Mouse (Mus musculus) bone marrow macrophage, adult 2 months (primary cell): ENCODE results near the gene Gabbr2. TPM values are rescaled to one million over a fixed set of nuclear protein-coding genes. Genes with fewer than 3 reads are reported as not detected.

Experiments used
- H3K27ac ChIP-seq: 2 replicates; pipeline ENCODE4 v1.5.1; 2012; ENCODE audit warnings: low read depth, low read length; ENCODE audit not compliant: insufficient read depth
- H3K4me1 ChIP-seq: 2 replicates; pipeline ENCODE4 v1.6.1; 2012; ENCODE audit warnings: low read length; ENCODE audit not compliant: control insufficient read depth, insufficient read depth
- H3K4me3 ChIP-seq: 2 replicates; pipeline ENCODE4 v1.5.1; 2012; ENCODE audit warnings: mild to moderate bottlenecking, low read length, moderate library complexity; ENCODE audit not compliant: insufficient read depth
- CTCF ChIP-seq: IDR thresholded peaks from 2 replicates; pipeline ENCODE4 v1.5.1; 2012; ENCODE audit warnings: low read depth, mild to moderate bottlenecking, low read length, moderate library complexity
- POLR2A ChIP-seq: IDR thresholded peaks from 2 replicates; pipeline ENCODE4 v1.6.1; 2012; ENCODE audit warnings: mild to moderate bottlenecking, low read depth, low read length, borderline replicate concordance
- polyA plus RNA-seq: library from polyadenylated mRNA; stranded (reverse); fragments of >200 nt; gene quantifications from 2 replicates; pipeline ENCODE4 v1.2.4, GENCODE M21; 2012; ENCODE audit not compliant: missing spikeins, insufficient read depth, insufficient read length

Gabbr2 gene
- polyA plus RNA-seq, 1 experiment, result 0.74 TPM

GRCm38 (mm10) chr4:46854686-46855385 lies 136.8 kb downstream of the Gabbr2 start:
- TF ChIP-seq POLR2A (no peak), CTCF (no peak)
- H3K4me1 ChIP-seq, result no peaks in the 10 kb centered on the region
- no peak overlapping the region for H3K4me3 ChIP-seq
- H3K27ac ChIP-seq, result no peak overlapping the region

DNA sequence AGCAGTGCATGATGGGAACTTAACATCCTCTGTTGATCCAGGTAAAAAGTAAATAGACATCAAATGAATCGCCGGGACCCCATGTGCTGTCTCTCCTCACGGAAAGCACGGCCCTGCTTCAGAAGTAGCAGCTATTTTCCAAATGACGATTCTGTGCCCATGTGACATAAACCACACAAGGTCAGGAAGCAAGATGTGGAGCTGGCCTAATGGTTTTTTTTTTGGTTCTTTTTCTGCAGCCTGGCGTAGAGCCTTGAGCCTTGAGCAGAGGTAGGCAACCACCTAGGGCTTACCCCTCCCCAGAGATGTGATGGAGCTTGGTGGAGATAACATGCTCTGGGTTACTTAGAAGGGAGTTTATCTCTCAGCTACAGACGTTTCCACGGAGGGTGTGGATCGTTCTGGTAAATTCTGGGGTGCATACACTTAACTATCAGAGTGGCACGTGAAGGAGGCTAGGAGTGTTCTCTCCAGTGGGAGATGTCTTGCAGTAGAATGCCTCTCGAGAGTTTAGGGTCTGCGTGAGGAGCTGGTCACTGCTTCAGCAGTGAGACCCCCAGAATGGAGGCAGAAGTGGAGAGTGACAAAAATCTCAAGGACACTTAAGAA lies 137.7 kb downstream of the Gabbr2 start:
- H3K27ac ChIP-seq, result no peak overlapping the region
- no peak overlapping the region for H3K4me3 ChIP-seq
- TF ChIP-seq CTCF, result no peak
- H3K4me1 ChIP-seq, result no peaks in the 10 kb centered on the region

- no peaks in the 10 kb centered on the region for H3K4me1 ChIP-seq
- TF ChIP-seq POLR2A (no peak), CTCF (no peak)
- H3K27ac ChIP-seq, result no peak overlapping the region
- H3K4me3 ChIP-seq, result no peak overlapping the region
These were observed 143.9 kb downstream of the Gabbr2 start for GRCm38 (mm10) chr4:46847745-46848144.

DNA sequence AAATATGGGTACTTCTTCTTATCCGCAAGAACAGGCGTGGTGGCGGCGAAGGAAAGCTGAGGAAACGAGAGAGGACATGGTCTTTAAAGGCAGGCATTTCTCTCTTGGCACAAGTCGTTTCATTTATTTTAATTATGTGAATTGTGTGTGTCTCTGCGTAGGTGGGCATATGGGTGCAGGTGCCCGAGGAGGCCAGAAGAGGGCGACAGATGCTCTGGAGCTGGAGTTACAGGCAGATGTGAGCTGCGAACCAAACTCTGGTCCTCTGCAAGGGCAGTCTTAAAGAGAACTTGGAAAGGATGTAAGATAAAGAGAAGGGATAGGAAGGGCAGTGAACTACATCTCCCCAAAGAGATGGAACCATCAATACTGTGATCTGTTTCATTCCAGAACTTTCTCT lies 145.3 kb downstream of the Gabbr2 start:
- Histone ChIP-seq H3K4me3 (no peak overlapping the region), H3K4me1 (no peaks in the 10 kb centered on the region), H3K27ac (no peak overlapping the region)
- TF ChIP-seq CTCF (no peak), POLR2A (no peak)

- Histone ChIP-seq H3K4me3 (no peak overlapping the region), H3K4me1 (no peaks in the 10 kb centered on the region), H3K27ac (no peak overlapping the region)
- TF ChIP-seq CTCF (no peak), POLR2A (no peak)
These were observed 146.6 kb downstream of the Gabbr2 start for GRCm38 (mm10) chr4:46844982-46845643.

GRCm38 (mm10) chr4:46844567-46844966 lies 147.1 kb downstream of the Gabbr2 start:
- H3K4me3 ChIP-seq, result no peak overlapping the region
- H3K27ac ChIP-seq, result no peak overlapping the region
- TF ChIP-seq CTCF (no peak), POLR2A (no peak)
- H3K4me1 ChIP-seq, result no peaks in the 10 kb centered on the region

- Histone ChIP-seq H3K4me3 (no peak overlapping the region), H3K27ac (no peak overlapping the region), H3K4me1 (no peaks in the 10 kb centered on the region)
- TF ChIP-seq POLR2A (no peak), CTCF (no peak)
These were observed 149.1 kb downstream of the Gabbr2 start for GRCm38 (mm10) chr4:46842596-46842995.

GRCm38 (mm10) chr4:46840146-46840545 lies 151.5 kb downstream of the Gabbr2 start:
- H3K4me1 ChIP-seq, result no peaks in the 10 kb centered on the region
- TF ChIP-seq CTCF, result no peak
- TF ChIP-seq POLR2A, result no peak
- H3K27ac ChIP-seq, result no peak overlapping the region
- H3K4me3 ChIP-seq, result no peak overlapping the region

GRCm38 (mm10) chr4:46837362-46837761 lies 154.3 kb downstream of the Gabbr2 start:
- H3K4me1 ChIP-seq, result no peaks in the 10 kb centered on the region
- H3K4me3 ChIP-seq, result no peak overlapping the region
- no peak overlapping the region for H3K27ac ChIP-seq
- TF ChIP-seq CTCF, result no peak
- no peak for TF ChIP-seq POLR2A

DNA sequence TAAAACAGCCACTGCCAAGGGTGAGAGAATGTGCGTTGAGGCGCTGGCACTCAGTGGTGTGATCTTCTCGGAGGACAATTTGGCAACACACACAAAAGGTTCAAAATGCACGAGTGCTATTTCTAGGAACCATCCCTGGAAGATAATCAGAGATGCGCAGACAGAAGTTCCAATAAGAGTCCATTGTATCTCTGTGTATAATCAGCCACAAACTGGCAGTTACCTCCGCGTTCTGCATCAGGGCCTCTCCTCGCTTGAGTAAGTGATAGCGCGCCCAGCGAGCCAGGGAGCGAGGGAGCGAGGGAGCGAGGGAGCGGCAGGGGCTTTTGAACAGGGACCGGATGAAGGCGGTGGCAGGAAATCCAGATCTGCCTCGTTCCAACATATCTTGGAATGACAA lies 155.6 kb downstream of the Gabbr2 start:
- Histone ChIP-seq H3K4me3 (no peak overlapping the region), H3K4me1 (no peaks in the 10 kb centered on the region), H3K27ac (no peak overlapping the region)
- TF ChIP-seq CTCF (no peak), POLR2A (no peak)

GRCm38 (mm10) chr4:46835064-46835463 lies 156.6 kb downstream of the Gabbr2 start:
- Histone ChIP-seq H3K4me1 (peaks cover under 1% of the 10 kb centered on the region), H3K27ac (no peak overlapping the region), H3K4me3 (no peak overlapping the region)
- TF ChIP-seq CTCF (no peak), POLR2A (no peak)
